In the genomic region with DNA sequence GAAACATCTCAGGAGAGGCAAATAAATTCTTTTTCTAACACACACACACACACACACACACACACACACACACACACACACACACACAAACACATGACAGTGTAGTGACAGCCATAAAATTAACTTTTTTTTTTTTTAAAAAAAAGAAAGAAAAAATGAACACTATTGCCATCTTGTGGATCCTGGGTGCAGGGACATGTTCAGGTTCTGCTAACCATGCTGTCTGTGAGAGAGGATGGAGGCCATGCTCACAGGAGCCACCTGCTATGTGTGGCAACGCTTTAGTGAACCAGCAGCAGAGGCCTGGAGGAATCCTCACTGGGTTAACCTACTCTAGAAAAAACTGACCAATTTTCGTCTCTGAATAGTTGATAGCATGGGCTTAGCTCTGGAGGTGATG, we compare ENCODE assay signal across 8 mouse cellular contexts.
DNase-seq lines count a peak whose midpoint lies in the region; ATAC-seq and TF ChIP-seq lines count a peak whose summit lies in the region.

No protein-coding gene starts in this region.

- H3K36me3 ChIP-seq in heart, postnatal 0 days (replicated peaks; ENCODE audit: control insufficient read depth, insufficient read depth, low read length): no peaks in the 10 kb centered on the region
- no peaks in the 10 kb centered on the region for H3K36me3 ChIP-seq in embryonic facial prominence, embryonic 10.5 days (replicated peaks)
- no peaks in the 10 kb centered on the region for H3K36me3 ChIP-seq in lung, postnatal 0 days (ENCODE audit: insufficient read depth, low read length)
- H3K36me3 ChIP-seq in splenic B cell, adult 2 months (ENCODE audit: control insufficient read depth, insufficient read depth, low read length, poor library complexity, severe bottlenecking): no peaks in the 10 kb centered on the region

- H3K9ac ChIP-seq in heart, postnatal 0 days (replicated peaks; ENCODE audit: low read depth, low read length): no peak overlapping the region
- H3K9ac ChIP-seq in lung, postnatal 0 days (replicated peaks; ENCODE audit: low read depth): no peak overlapping the region

- no peak overlapping the region for H3K27ac ChIP-seq in heart, postnatal 0 days (ENCODE audit: low read depth)
- no peak overlapping the region for H3K27ac ChIP-seq in embryonic facial prominence, embryonic 10.5 days (replicated peaks)
- no peak overlapping the region for H3K27ac ChIP-seq in lung, postnatal 0 days (ENCODE audit: low read length)

- ATAC-seq in heart, postnatal 0 days (ENCODE audit: insufficient read depth, low read depth): no peak
- no peak for ATAC-seq in lung, postnatal 0 days

- H3K9me3 ChIP-seq in heart, postnatal 0 days (replicated peaks; ENCODE audit: control insufficient read depth, low read length): no peaks in the 10 kb centered on the region
- H3K9me3 ChIP-seq in embryonic facial prominence, embryonic 10.5 days: no peaks in the 10 kb centered on the region
- no peaks in the 10 kb centered on the region for H3K9me3 ChIP-seq in lung, postnatal 0 days (ENCODE audit: low read length)

- no peak overlapping the region for H3K4me2 ChIP-seq in heart, postnatal 0 days (ENCODE audit: low read depth, low read length)
- no peak overlapping the region for H3K4me2 ChIP-seq in lung, postnatal 0 days (replicated peaks; ENCODE audit: low read depth, low read length)

- peak; percentile 41 for TF ChIP-seq CTCF in heart, postnatal 0 days (IDR thresholded peaks at IDR 0.05; ENCODE audit: low read depth)
- peak; percentile 63 for TF ChIP-seq CTCF in lung, postnatal 0 days (IDR thresholded peaks at IDR 0.05)

- WGBS in heart, postnatal 0 days: 11% methylated on average over 2 of the region's 2 CpGs
- WGBS in embryonic facial prominence, embryonic 10.5 days: 32% methylated on average over 2 of the region's 2 CpGs
- WGBS in lung, postnatal 0 days: 19% methylated on average over 2 of the region's 2 CpGs

- DNase-seq in heart, postnatal 0 days (ENCODE audit: low spot score): peak; percentile 20
- DNase-seq in heart, adult 9 months (ENCODE audit: low spot score in 2 of 2): no peak
- DNase-seq in NIH3T3 (ENCODE audit: low read depth): peak; percentile 59
- peak; percentile 21 for DNase-seq in embryonic facial prominence, embryonic 10.5 days (ENCODE audit: low spot score)
- DNase-seq in kidney, adult 8-10 months: peak; percentile 4 to 22
- peak; percentile 64 for DNase-seq in lung, postnatal 0 days (ENCODE audit: low spot score)
- DNase-seq in splenic B cell, adult 2 months (ENCODE audit: low read depth, low spot score): peak; percentile 3
- DNase-seq in urinary bladder, postnatal 25 days (ENCODE audit: low spot score): no peak

- H3K27me3 ChIP-seq in heart, postnatal 0 days (ENCODE audit: control insufficient read depth, insufficient read depth, low read length): no peaks in the 10 kb centered on the region
- H3K27me3 ChIP-seq in embryonic facial prominence, embryonic 10.5 days (replicated peaks; ENCODE audit: low read depth, poor library complexity, severe bottlenecking): no peaks in the 10 kb centered on the region
- no peaks in the 10 kb centered on the region for H3K27me3 ChIP-seq in lung, postnatal 0 days (replicated peaks; ENCODE audit: insufficient read depth, low read length)
- H3K27me3 ChIP-seq in splenic B cell, adult 2 months (ENCODE audit: control insufficient read depth, insufficient read depth, low read length, poor library complexity, severe bottlenecking): no peaks in the 10 kb centered on the region

- no peak for TF ChIP-seq EP300 in heart, postnatal 0 days (IDR thresholded peaks at IDR 0.05; ENCODE audit: low read depth)
- no peak for TF ChIP-seq EP300 in lung, postnatal 0 days (IDR thresholded peaks at IDR 0.05)

- no peaks in the 10 kb centered on the region for H3K4me1 ChIP-seq in heart, postnatal 0 days (ENCODE audit: control insufficient read depth, insufficient read depth)
- H3K4me1 ChIP-seq in embryonic facial prominence, embryonic 10.5 days: no peaks in the 10 kb centered on the region
- no peaks in the 10 kb centered on the region for H3K4me1 ChIP-seq in lung, postnatal 0 days (ENCODE audit: insufficient read depth, low read depth, low read length)

- no peak overlapping the region for H3K4me3 ChIP-seq in heart, postnatal 0 days (ENCODE audit: low read depth, low read length)
- H3K4me3 ChIP-seq in embryonic facial prominence, embryonic 10.5 days: no peak overlapping the region
- no peak overlapping the region for H3K4me3 ChIP-seq in lung, postnatal 0 days (ENCODE audit: low read depth, low read length)

Comparison
In these comparisons a context has a peak if more than half of its experiments do, and no peak if none do; other contexts are left out.
1. DNase-seq: peak in heart, postnatal 0 days (single experiment), NIH3T3 (single experiment), embryonic facial prominence, embryonic 10.5 days (single experiment), kidney, adult 8-10 months (2 of 2), lung, postnatal 0 days (single experiment) and splenic B cell, adult 2 months (single experiment); none in heart, adult 9 months (0 of 2) and urinary bladder, postnatal 25 days (single experiment).